Mouse (Mus musculus): ENCODE data around the gene Pnpla2. TPM values are rescaled to one million over a fixed set of nuclear protein-coding genes. Genes with fewer than 3 reads are reported as not detected.

Pnpla2 gene
- polyA plus RNA-seq, 1 experiment from 2014 or later: 17.6 TPM

DNA sequence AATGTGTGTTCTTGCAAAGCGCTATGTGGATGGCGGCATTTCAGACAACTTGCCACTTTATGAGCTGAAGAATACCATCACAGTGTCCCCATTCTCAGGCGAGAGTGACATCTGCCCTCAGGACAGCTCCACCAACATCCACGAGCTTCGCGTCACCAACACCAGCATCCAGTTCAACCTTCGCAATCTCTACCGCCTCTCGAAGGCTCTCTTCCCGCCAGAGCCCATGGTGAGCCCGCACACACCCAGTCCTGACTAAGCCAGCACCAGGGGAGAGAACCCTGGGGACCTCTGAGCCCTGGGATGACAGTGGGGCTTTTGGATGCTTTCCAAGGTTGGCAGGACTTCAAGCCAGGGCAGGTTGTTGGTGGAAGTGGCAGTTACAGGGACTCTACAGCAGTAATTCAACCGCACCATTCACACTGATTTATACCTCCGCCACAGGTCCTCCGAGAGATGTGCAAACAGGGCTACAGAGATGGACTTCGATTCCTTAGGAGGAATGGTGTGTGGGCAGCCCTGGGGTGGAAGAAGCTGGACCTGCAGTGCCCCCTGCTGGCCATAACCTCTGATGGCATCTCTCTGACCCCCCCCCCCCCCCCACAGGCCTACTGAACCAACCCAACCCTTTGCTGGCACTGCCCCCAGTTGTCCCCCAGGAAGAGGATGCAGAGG, 3.1 kb downstream of the Pnpla2 start:
- Histone ChIP-seq H3K9me3 (no peaks in the 10 kb centered on the region), H3K27me3 (peaks cover 46% of the 10 kb centered on the region), H3K4me2 (no peak overlapping the region), H3K4me1 (replicated peaks) (peaks cover 34% of the 10 kb centered on the region), H3K36me3 (peaks cover 19% of the 10 kb centered on the region), H3K4me3 (no peak overlapping the region), H3K9ac (0 out of 2 replicates have a peak overlapping the region, but pooled peaks have one; percentile 12), H3K27ac (replicated peaks) (no peak overlapping the region)
- no peak for ATAC-seq (ENCODE audit: low read depth)
- 75% methylated on average over 15 of the region's 15 CpGs for WGBS

DNA sequence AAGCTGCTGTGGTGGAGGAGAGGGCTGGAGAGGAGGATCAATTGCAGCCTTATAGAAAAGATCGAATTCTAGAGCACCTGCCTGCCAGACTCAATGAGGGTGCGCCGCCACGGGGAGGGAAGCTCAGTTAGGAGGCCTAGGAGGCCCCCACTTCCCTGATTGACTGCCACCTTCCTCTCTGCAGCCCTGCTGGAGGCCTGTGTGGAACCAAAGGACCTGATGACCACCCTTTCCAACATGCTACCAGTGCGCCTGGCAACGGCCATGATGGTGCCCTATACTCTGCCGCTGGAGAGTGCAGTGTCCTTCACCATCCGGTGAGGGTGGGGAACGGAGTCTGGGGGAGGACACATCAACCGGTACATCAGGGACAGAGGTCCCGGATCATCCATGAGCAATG, 3.7 kb downstream of the Pnpla2 start:
- Histone ChIP-seq H3K36me3 (peaks cover 19% of the 10 kb centered on the region), H3K4me2 (no peak overlapping the region), H3K9ac (no peak overlapping the region), H3K27ac (replicated peaks) (no peak overlapping the region), H3K4me1 (replicated peaks) (peaks cover 34% of the 10 kb centered on the region), H3K4me3 (no peak overlapping the region), H3K27me3 (peaks cover 52% of the 10 kb centered on the region), H3K9me3 (no peaks in the 10 kb centered on the region)
- ATAC-seq (ENCODE audit: low read depth): no peak
- 92% methylated on average over 11 of the region's 11 CpGs for WGBS

DNA sequence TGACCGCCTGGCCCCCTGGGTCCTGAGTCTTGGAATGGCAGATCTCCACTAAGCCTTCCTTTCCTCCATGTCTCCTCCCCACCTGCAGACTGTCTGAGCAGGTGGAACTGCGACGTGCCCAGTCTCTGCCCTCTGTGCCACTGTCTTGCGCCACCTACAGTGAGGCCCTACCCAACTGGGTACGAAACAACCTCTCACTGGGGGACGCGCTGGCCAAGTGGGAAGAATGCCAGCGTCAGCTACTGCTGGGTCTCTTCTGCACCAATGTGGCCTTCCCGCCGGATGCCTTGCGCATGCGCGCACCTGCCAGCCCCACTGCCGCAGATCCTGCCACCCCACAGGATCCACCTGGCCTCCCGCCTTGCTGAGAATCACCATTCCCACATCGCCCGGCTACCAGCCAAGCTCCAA, 4.3 kb downstream of the Pnpla2 start:
- H3K9ac ChIP-seq: no peak overlapping the region
- H3K9me3 ChIP-seq: no peaks in the 10 kb centered on the region
- WGBS: 91% methylated on average over 17 of the region's 17 CpGs
- no peak overlapping the region for H3K27ac ChIP-seq (replicated peaks)
- H3K4me3 ChIP-seq: no peak overlapping the region
- no peak for ATAC-seq (ENCODE audit: low read depth)
- H3K4me1 ChIP-seq (replicated peaks): peaks cover 34% of the 10 kb centered on the region
- no peak overlapping the region for H3K4me2 ChIP-seq
- peaks cover 58% of the 10 kb centered on the region for H3K27me3 ChIP-seq
- peaks cover 19% of the 10 kb centered on the region for H3K36me3 ChIP-seq

DNA sequence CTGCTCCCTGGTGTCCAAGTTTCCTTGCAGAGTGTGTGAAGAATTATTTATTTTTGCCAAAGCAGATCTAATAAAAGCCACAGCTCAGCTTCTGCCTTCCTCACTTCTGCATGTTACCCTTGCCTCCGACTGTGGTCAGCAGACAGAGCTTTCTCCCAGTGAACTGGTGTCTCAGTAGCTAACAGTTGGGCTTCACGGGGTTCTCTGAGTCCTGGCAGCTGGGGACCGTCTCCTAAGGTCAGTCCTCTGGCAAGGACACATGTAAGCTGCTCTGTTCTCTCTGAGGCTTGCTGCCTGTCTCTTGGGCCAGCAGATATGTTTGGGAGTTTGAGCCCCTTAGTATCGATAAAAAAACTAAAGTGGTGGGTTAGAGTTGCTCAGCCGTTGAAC, 5.0 kb downstream of the Pnpla2 start:
- Histone ChIP-seq H3K9me3 (no peaks in the 10 kb centered on the region), H3K9ac (no peak overlapping the region), H3K4me1 (replicated peaks) (peaks cover 33% of the 10 kb centered on the region), H3K27ac (replicated peaks) (no peak overlapping the region), H3K4me3 (no peak overlapping the region), H3K27me3 (peaks cover 65% of the 10 kb centered on the region), H3K4me2 (no peak overlapping the region), H3K36me3 (peaks cover 19% of the 10 kb centered on the region)
- 75% methylated on average over 5 of the region's 5 CpGs for WGBS
- ATAC-seq (ENCODE audit: low read depth): no peak

DNA sequence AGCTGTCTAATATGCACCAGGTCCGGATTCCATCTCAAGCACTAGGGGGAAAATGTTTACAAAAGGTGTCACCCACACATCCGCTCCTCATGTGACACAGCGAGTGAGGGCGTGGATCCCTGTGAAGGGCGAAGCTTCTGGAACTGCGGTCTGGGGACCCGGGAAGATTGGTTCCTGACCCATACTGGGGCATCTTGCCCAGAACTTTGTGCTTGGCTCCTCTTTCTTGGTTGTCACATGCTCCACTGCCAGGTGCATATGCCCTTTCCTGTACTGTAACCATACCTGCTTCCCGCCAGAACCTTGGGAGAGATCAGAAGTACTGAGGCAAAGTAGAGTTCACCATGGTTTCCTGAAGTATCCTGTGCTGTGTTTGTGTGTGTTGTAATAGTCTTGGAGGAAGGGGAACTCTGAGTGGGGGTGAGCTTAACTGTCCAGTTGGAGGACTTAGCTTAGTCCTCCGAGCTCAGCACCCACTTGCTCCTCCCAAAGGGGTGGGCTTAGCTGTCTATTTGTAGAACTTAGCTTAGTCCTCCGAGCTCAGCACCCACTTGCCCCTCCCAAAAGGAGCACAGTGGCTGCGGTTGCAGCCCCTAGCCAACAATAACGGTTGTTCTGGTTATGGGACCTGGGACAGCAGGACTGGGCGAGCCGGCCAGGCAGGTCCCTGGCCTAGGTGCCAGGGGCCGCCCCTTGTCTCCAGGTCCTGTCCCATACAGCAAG, 5.6 kb downstream of the Pnpla2 start, which contains the start of gene Cracr2b:
Gene Cracr2b, plus strand, starts transcription at position 704 of the 723 bp plus-strand sequence.
- peak within 1 kb of the TSS; percentile 39 for H3K4me3 ChIP-seq
- peak within 1 kb of the TSS; percentile 59 for H3K4me2 ChIP-seq
- no peak for ATAC-seq (ENCODE audit: low read depth)
- peaks cover 19% of the 10 kb centered on the region for H3K36me3 ChIP-seq
- H3K9me3 ChIP-seq: no peaks in the 10 kb centered on the region
- H3K27ac ChIP-seq (replicated peaks): no peak within 1 kb of the TSS
- peaks cover 30% of the 10 kb centered on the region for H3K4me1 ChIP-seq (replicated peaks)
- H3K27me3 ChIP-seq: peaks cover 71% of the 10 kb centered on the region
- WGBS: 74% methylated on average over 15 of the region's 15 CpGs
- H3K9ac ChIP-seq: peak within 1 kb of the TSS; percentile 66

DNA sequence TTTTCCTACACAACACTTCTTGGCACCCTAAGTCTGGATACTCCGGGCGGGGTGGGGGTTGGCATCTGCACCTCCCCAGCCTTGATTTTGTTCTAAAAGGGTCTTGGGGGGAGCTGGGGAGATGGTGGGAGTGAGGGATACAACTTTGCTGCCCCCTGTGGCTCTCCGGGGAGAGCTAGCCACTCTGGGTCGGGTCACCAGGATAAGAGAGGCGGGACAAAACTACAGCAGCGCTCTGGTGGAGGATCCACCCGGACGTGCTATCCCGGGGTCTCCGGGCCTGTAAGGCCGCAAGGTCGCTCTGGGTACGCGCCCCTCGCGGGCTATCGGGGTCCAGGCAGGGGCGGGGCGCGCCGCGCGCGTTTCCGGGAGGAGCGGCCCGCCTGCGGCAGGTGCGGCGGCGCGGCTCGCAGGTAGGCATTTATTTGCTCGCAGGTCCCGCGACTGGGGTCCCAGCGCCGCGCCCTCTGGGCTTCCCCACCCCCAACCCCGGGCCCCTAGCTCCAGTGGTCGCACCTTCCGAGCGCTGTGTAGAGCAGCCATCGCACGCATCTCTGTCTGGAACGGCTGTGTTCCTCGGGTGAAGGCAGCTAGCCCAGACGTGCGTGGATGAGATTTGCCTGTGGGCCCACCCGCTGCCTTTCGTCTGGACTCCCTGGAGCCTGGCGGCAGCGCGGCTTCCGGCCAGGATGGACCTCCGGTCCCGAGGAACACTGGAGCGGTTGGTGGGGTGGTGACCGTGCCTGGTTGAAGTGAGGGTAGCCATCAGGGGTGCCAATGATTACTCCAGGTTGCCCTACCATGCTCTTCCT, 6.7 kb downstream of the Pnpla2 start:
- WGBS: 2% methylated on average over 59 of the region's 59 CpGs
- Histone ChIP-seq H3K27me3 (peaks cover 82% of the 10 kb centered on the region), H3K4me3 (peak overlapping the region; percentile 39), H3K9ac (peak overlapping the region; percentile 66), H3K4me1 (replicated peaks) (peaks cover 21% of the 10 kb centered on the region), H3K4me2 (peak overlapping the region; percentile 59), H3K9me3 (no peaks in the 10 kb centered on the region), H3K36me3 (peaks cover 19% of the 10 kb centered on the region), H3K27ac (replicated peaks) (no peak overlapping the region)
- ATAC-seq (ENCODE audit: low read depth): no peak

DNA sequence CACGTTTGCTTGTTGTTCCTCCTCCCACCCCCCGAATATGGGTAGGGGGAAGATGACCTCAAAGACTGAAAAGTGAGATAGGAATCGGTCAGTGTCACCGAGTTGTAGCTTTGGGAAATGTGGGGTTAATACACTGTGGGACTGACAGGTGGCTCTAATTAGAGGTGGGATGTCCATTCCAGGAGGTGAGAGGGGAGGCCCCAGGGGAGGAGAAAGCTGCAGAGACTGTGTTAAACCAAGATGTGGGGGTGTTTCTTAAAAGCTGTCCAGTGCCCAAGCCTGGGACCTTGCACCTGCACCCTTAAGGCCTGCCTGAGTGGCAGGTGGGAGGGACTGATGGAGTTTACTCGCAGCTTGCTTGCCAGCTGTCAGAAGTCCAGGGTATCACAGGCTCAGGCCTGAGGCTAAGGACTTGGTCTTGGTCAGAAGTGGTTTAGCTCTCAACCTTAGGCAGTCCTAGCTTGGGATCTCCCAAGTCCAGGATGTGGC, 7.4 kb downstream of the Pnpla2 start:
- WGBS: 16% methylated on average over 5 of the region's 5 CpGs
- no peak for ATAC-seq (ENCODE audit: low read depth)
- H3K9me3 ChIP-seq: no peaks in the 10 kb centered on the region
- H3K27ac ChIP-seq (replicated peaks): no peak overlapping the region
- H3K4me3 ChIP-seq: peak overlapping the region; percentile 39
- peak overlapping the region; percentile 59 for H3K4me2 ChIP-seq
- H3K9ac ChIP-seq: no peak overlapping the region; the same call in 1 of the 2 replicates
- H3K4me1 ChIP-seq (replicated peaks): peaks cover 25% of the 10 kb centered on the region
- H3K27me3 ChIP-seq: peaks cover 83% of the 10 kb centered on the region
- H3K36me3 ChIP-seq: peaks cover 19% of the 10 kb centered on the region

DNA sequence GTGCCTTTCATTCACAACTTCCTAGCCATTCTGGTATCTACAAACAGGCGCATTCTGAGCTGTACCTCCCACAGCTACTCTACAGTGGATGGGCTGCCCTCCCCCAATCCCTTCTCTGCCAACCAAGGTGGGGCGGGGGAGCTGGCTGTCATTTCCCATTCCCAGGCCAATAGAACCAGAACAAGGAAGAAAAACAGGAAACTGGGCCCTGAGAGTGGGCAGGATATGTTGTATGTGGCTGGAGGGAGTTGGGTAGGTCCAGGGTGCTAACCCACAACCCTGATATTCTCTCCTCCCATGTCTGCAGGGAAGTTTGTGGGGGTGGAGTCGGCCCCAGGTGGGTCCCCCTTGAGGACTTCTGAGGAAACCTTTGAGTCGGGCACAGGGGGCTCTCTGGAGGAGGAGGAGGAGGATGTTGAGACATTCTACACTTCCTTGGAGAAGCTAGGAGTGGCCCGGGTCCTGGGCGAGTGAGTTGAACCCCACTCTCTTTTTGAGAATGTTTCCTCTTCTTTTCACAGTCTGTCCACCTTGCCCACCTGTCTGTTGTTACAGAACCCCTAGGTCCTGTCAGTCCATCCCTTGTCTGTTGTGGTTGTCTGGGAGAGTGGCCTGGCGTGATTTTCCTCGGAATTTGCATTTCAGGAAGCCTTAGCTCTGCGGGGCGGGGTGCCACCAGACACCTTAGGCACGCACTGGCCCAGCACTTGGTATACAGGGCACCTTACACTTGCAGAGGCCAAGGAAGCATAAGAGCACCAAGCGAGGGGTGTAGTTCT, 9.0 kb downstream of the Pnpla2 start:
- H3K9me3 ChIP-seq: no peaks in the 10 kb centered on the region
- H3K27ac ChIP-seq (replicated peaks): no peak overlapping the region
- H3K4me3 ChIP-seq: peak overlapping the region; percentile 8; the same call in 1 of the 2 replicates
- H3K9ac ChIP-seq: no peak overlapping the region
- peaks cover 14% of the 10 kb centered on the region for H3K36me3 ChIP-seq
- H3K4me1 ChIP-seq (replicated peaks): peaks cover 41% of the 10 kb centered on the region
- ATAC-seq (ENCODE audit: low read depth): no peak
- 20% methylated on average over 12 of the region's 12 CpGs for WGBS
- peak overlapping the region; percentile 31 for H3K4me2 ChIP-seq
- peaks cover 81% of the 10 kb centered on the region for H3K27me3 ChIP-seq

DNA sequence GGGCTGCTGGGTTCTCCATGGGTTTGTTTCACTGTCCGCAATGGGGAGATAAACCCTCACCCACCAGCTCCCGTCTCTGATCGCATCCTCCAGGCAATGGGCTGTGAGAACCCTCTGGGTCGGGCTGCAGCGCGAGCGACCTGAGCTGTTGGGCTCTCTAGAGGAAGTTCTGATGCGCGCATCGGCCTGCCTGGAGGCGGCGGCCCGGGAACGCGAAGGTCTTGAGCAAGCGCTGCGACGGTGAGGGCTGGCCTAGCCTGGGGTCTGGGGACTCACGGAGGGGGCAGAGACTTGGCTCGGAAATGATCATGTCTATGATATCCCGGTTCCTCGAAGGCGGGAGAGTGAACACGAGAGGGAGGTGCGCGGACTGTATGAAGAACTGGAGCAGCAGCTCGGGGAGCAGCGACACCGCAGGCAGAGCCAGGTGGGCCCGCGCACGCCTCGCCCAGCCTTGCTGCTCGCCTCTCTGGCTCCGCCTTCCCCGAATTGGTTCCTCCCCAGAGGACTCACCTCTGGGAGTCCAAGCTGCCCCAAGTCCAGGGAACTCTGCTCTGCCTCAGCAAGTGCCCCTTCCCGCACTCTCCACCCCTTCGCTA, 9.7 kb downstream of the Pnpla2 start:
- Histone ChIP-seq H3K36me3 (peaks cover 10% of the 10 kb centered on the region), H3K4me2 (peak overlapping the region; percentile 31), H3K27ac (replicated peaks) (no peak overlapping the region), H3K4me1 (replicated peaks) (peaks cover 48% of the 10 kb centered on the region), H3K4me3 (peak overlapping the region; percentile 8), H3K9me3 (no peaks in the 10 kb centered on the region), H3K9ac (peak overlapping the region; percentile 4; the same call in 1 of the 2 replicates), H3K27me3 (peaks cover 74% of the 10 kb centered on the region)
- 2% methylated on average over 38 of the region's 38 CpGs for WGBS
- no peak for ATAC-seq (ENCODE audit: low read depth)

DNA sequence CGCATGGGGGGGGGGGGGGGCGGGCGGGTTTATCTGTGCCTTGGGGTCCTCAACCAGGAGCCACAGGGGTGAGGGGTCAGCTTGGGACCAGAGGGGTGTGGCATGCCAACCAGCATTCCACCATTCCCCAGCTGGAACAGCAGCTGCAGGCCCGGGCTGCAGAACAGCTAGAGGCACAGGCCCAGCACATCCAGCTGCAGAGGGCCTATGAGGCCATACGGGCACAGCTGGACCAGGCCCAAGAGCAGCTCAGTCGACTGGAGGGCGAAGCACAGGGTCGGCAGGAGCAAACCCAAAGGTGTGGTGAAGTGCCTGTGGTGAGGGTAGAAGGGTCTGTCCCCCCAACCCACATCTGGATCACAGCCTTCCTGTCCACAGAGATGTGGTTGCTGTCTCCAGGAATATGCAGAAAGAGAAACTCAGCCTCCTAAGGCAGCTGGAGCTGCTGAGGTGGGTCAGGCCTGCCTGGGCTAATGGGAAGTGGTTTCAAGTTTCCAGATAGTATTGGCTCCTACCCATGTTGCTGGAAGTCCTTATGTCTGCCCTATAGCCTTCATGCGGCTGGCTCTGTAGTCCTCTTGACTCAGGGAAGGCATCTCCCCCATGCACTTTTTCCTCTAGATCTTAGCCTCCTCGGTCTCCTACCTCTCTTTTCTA, 10.5 kb downstream of the Pnpla2 start:
- H3K4me2 ChIP-seq: no peak overlapping the region
- no peak overlapping the region for H3K4me3 ChIP-seq
- peaks cover 56% of the 10 kb centered on the region for H3K4me1 ChIP-seq (replicated peaks)
- no peak overlapping the region for H3K9ac ChIP-seq
- no peak for ATAC-seq (ENCODE audit: low read depth)
- H3K27ac ChIP-seq (replicated peaks): no peak overlapping the region
- peaks cover 66% of the 10 kb centered on the region for H3K27me3 ChIP-seq
- H3K36me3 ChIP-seq: peaks cover 11% of the 10 kb centered on the region
- no peaks in the 10 kb centered on the region for H3K9me3 ChIP-seq
- WGBS: 34% methylated on average over 10 of the region's 10 CpGs

DNA sequence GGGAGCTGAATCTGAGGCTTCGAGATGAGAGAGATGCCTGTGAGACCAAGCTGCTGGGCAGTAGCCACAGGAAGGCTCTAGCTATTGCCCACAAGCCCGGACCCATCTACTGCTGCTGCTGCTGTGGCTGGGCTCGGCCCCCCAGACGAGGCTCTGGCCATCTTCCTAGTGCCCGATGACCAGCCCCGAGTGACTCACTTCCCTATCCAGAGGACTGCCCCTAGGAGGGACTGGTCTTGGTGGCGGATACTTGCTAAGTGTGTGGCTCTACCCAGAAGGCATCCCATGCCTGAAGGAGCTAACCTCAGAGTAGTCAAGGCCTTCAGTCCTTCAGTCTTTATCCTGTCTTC, 11.0 kb downstream of the Pnpla2 start:
- Histone ChIP-seq H3K9me3 (no peaks in the 10 kb centered on the region), H3K9ac (no peak overlapping the region), H3K27ac (replicated peaks) (no peak overlapping the region), H3K4me2 (no peak overlapping the region), H3K27me3 (peaks cover 61% of the 10 kb centered on the region), H3K36me3 (peaks cover 16% of the 10 kb centered on the region), H3K4me3 (no peak overlapping the region), H3K4me1 (replicated peaks) (peaks cover 60% of the 10 kb centered on the region)
- no peak for ATAC-seq (ENCODE audit: low read depth)
- 78% methylated on average over 7 of the region's 7 CpGs for WGBS

All from neural tube, embryonic 13.5 days (tissue).